Mouse (Mus musculus) layer of hippocampus, postnatal 36 days (tissue): ENCODE results near the gene Retreg1. TPM values are rescaled to one million over a fixed set of nuclear protein-coding genes. Genes with fewer than 3 reads are reported as not detected.

Experiments used
- DNase-seq, 2 experiments: peaks; one replicate each; pipeline ENCODE4 v3.0.0; 2022
- total RNA-seq, 2 experiments: library from RNA; stranded (reverse); gene quantifications; 2 replicates each; pipeline ENCODE4 v1.2.3; 2021

The Retreg1 gene
- 10 to 100 TPM; 29.0 to 30.5 TPM for total RNA-seq

DNA sequence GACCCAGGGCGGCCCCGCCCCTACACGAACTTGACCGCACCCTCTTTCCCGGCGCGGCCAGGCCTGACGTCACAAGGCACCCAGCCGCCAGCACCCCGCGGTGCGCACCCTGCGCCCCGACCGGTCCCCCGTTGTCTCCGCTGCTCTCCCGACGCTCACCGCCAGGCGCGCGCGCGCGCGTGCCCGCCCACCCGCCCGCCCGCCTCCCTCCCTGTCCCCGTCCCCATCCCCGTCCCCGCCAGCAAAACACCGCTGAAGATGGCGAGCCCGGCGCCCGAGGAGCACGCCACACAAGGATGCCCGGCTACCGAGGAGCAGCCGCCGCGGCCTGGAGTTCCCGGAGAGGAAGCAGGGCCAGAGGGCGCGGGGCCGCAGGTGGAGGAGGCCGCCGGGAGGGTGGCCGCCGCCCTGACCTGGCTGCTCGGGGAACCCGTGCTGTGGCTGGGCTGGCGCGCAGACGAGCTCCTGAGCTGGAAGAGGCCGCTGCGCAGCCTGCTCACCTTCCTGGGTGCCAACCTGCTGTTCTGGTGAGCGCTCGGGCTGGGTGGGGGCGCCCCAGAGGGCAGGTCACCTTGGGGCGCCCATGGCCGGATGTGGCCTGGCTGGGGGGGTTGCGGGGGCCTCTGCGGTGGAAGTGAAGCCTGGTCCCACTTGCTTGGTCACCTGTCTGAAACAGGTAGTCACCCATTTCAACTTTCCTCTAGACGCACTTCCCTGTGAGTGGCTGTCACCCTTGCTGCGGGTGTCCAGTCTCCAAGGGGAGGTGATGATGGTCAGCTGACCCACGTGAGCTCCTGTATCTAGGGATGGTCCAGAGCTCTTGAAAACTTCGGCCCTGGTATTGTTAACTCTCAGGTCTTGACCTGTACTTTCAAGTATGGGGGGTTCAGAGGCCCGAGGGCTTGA lies at the start of gene Retreg1:
Gene Retreg1 (plus strand): TSS at position 95 of the 906 bp plus-strand sequence.
- DNase-seq: peak; percentile 78 to 80

DNA sequence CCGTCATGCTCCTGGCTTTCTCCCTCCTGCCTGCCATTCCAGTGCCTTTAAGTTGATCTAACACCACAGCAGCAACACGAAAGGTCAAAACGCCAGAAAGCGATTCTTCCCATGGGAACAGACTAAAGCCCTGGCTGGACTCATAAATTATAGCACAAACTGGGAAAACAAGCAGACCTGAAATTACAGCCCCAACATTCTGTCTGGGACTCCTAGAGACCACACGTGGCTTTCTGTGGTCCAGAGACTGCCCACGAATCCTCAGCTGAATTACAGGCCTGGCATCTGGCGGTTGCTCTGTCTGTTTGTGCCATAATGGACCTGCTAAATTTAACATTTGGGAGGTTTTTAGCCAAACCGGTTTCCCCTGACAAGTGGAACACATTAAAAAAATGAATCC lies 48.9 kb upstream of the Retreg1 start:
- DNase-seq: no peak

DNA sequence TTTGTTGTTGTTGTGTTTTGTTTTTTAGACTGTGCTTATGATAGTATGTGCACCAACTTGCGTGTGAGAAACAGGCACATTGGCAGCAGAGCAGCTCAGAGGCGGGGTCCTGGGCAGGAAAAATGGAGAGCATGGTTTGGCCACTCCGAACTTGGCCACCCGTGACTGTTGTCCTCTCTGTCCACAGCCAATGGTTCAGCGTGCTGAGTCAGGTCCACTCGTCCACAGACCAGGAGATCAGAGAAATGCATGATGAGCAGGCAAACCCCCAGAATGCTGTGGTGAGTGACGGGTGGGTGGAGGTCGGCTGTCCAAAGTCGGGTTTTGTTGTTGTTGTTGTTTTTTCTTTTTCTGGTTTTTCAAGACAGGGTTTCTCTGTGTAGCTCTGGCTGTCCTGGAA lies 47.5 kb upstream of the Retreg1 start:
- no peak for DNase-seq

DNA sequence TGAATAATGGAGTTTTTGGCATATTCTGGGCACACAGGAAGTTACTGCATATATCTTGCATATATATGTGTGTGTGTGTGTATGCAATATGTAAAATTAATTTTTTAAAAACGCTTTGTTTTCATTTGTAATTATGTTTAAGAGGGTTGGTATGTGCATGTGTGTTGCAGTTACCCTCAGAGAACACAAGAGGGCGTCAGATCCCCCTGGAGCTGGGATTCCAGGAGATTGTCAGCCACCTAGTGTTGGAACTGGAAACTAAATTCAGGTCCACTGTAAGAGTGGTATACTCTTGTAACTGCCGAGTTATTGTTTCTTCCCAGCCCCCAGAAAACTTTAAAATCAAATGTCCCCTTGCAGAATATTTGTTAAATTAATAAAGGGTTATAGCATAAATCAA lies 46.6 kb upstream of the Retreg1 start:
- no peak for DNase-seq

DNA sequence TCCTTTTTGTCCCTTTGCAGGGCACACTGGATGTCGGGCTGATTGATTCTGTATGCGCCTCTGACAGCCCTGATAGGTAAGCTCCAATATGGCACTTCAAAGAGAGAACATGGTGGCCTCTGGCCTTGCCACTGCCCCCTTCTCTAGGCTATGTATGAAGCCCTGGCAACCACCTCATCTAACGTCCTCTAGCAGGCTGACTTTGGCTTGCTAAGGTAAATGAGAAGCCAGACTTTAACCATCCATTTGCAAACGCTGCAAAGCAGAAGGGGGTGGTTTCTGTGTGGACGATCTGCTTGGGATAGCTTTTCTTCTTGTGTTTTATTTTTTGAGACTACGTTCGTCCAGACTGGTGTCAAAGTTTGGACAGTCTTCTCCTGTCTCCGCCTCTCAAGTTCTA lies 45.8 kb upstream of the Retreg1 start:
- no peak for DNase-seq

DNA sequence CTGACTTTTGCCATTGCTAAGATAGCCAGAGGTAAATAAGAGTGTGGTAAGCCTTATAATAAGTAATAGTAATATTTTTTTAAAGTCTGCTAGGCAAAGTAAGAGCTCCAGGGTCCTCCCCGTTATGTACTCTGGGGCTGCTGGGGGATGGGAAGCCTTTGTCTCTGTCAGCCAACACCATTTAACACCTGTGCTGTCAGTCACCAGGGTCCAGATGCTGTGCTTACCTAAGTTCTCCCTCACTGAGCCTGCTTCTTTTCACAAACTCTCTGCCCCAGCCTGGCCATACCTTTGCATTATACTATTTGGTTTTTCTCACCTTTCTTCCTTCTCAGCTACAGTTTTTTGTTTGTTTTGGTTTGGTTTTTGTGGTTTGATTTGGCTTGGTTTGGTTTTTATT lies 45.1 kb upstream of the Retreg1 start:
- no peak for DNase-seq

DNA sequence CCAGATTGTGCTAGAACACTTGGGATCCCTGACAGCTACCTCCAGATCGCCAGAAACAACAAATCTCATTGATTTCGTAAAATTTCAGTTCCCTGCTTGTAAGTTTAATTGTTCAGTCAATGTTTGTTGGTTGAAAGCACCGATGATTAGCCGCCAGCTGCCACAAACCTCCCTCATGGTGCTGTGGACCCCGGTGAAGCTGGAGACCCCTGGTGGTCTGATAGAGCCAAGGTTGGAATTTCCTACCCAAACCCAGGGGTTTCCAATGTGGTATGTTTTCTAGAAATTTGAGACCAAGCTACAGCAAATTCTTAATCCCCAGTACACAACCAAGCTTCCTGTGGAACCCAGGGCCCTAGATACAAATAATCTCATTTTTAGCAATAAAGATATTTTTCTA lies 41.3 kb upstream of the Retreg1 start:
- no peak for DNase-seq

DNA sequence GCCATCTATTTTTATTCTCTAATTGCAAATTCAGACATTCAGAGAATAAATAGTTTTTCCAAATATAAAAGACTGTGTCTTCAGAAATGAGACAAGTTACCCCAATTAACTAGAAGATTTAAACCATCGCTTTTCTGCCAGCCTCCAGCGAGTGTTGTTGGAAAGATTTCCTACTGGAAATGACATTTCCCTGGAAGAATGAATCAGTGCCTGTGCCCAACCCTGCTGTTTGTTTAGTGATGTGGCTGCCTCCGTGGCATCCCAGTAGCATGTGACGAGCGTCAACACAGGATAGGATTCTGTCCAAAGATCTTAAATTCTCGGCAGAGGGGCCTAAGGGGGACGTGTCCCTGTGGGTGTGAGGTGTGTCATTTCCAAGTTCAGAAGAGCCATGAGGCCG lies 40.8 kb upstream of the Retreg1 start:
- DNase-seq: no peak

DNA sequence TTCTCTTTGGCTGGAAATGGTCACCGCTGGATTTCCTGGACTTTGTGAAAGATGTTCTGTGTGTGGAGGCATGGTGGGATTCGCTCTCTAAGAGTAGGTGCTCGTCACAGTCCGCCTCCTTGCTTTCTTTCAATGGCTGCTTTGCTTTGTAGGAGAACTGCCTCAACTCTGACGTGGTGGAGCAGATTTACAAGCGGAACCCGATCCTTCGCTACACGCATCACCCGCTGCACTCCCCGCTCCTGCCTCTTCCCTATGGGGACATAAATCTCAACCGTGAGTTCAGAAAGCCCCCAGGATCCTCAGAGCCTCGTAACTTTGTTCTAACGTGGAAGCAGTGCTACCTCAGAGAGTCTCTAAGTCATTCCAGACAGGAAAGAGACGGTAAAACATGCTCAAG lies 39.9 kb upstream of the Retreg1 start:
- DNase-seq: no peak

DNA sequence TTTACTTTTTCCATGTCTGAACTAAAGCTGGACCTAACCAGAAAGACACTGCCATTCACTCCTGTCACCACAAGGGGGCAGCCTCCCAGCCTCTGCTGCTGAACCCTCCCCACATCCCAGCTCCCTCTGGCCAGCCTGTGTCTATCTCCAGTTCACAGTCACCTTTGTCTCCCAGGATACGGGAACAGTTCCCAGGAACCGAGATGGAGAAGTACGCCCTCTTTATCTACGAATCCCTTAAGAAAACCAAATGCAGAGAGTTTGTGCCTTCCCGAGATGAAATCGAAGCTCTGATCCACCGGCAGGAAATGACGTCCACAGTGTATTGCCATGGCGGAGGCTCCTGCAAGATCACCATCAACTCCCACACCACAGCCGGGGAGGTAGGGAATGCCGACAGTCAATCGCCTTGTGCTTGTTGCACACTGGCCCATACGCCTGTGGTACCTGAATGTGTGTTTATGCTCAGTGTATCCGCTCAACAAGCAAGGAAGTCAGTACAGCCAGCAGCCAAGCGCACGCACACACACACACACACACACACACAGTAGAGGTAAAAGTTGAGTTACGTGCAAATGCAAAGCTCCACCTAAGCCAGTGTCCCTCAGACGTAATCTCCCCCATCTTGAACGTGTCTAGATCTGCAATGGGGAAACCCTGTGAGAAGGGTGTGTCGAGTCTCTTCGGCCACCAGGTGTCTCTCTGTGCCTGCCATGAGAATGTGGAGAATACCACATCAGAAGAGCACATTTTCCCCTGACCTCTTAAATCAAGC lies 37.5 kb upstream of the Retreg1 start:
- peak; percentile 60 to 77 for DNase-seq

DNA sequence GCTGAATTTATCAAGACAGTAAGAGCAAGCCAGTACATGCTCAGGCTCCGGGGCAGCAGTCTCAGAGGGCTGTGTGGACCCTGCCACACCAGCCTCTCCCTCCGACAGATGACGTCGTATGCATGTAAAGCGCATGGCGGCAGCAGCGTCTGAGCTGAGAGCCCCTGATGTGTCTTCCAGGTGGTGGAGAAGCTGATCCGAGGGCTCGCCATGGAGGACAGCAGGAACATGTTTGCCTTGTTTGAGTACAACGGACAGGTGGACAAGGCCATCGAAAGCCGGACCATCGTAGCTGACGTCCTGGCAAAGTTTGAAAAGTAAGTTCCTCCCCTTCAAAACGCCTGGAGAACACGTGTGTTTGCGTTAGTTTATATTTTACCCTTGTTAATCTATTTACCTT lies 36.6 kb upstream of the Retreg1 start:
- DNase-seq: no peak

DNA sequence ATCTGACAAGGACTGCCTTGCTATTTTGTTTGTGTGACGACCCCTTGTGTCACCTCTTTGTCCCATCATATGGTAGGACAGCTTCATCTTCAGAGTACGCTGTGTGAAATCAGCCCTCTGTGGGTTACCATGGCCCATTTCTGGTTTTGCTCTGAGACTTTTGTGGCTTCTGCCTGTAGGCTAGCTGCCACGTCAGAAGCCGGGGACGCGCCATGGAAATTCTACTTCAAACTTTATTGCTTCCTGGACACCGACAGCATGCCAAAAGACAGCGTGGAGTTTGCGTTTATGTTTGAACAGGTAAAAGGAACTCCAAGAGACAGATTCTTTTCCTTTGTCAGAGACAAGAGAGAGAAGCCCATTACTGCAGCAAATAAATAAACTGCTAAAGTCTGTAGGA lies 36.1 kb upstream of the Retreg1 start:
- DNase-seq: no peak

DNA sequence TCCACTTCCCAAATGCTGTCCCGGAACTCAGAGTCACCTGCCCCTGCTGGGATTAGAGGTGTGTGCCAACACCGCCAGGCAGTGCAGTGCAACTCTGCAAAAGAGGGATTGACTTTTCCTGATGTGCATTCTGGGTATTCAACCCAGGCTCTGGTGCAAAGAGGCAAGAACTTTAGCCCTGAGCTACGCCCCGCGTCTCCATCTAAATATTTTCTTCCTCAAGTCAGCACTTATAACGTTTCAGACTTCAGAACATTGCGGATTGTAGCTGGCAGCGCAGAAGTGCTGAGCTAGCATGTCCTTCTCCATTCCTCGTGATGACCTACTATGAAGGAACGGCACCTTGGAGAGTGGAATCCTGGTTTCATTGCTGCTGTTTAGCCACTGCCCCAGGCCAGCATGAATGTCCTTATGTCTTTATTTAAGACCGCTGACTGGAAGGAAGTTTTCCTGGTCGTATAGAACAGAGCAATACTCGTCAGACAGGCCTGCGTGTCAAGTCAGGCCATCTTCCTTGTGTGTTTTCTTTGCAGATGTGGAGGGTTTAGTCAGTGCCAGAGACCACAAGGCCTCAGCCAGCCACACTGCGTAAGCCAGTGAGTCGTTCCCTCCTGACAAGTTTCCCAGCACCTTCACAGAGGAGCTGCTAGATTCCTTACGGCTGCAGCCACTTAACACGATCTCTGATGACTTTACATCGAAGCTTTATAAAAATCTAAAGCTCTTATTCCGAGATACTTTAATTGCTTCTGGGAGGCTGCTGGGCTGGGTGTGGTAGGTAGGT lies 34.1 kb upstream of the Retreg1 start:
- no peak for DNase-seq

DNA sequence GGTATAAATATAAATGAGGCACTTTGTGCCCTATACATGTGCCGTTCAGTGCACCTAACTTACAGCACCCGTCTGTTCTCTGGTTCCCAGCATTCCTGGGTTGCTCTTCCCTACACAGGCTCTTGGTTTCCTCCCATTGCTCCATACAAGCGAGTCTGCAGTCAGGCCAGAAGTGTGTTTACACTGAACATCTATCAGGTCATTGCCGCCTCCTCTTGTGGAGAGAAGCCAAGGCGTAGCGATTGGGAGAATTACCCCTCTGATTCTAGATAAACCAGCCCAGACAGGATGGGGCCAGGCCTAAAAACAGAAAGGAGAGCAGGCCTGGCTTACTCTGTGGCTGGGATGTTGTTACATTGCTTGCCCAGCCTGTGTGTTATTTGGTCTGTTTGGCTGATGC lies 33.3 kb upstream of the Retreg1 start:
- no peak for DNase-seq

DNA sequence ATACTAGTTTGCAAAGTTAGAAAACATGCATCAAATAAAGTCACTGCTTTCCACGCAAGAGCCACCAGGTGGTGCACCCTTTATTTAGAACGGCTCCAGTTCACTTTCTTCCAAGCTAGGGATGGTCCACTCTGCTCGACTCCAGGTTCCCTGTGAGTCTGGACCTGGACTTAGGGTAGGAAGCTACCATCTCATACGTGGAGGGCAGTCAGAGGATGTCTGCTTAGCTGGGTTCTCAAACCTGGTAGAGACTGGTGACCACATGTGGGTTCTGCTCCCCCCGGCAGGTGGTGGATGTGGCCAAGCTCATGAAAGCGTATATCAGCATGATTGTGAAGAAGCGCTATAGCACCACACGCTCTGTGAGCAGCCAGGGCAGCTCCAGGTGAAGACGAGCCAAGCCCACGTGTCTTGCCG lies 31.1 kb upstream of the Retreg1 start:
- DNase-seq: no peak

DNA sequence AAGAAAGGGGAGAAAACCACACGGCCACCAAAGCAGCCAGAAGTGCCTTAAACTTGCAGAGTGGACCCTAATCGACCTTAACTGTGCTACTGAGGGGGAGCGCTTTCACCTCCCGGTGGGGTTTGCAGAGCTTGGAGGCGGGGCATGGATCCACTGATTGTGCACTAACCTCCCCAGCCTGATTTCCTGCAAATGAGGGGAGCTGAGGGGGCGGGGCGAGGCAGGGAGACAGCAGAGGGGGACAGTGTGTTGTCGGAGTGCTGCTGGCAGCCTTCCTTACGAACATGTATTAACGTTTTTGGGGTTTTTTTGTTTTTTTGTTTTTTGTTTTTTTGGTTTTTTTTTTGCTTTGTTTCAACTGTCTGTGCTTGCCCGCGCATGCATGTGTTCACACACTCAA lies 30.5 kb upstream of the Retreg1 start:
- DNase-seq: no peak

DNA sequence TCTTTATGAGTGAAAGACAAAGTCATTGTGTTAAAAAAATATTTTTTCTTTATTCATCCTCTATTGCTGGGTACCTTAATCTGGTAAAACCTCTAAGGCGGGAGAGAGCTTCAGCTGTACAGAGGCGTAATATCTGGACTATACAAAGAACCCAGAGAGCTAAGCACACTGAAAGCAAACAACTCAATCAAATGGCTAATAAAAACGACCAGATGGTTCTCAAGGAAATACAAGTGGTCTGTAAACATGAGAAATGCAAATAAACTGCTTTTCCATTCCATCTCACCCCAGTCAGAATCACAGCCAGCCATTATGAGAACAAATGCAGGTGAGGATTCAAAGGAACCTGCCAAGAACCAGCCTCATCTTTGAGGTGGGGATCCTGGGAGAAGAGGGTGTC lies 28.4 kb upstream of the Retreg1 start:
- DNase-seq: no peak

DNA sequence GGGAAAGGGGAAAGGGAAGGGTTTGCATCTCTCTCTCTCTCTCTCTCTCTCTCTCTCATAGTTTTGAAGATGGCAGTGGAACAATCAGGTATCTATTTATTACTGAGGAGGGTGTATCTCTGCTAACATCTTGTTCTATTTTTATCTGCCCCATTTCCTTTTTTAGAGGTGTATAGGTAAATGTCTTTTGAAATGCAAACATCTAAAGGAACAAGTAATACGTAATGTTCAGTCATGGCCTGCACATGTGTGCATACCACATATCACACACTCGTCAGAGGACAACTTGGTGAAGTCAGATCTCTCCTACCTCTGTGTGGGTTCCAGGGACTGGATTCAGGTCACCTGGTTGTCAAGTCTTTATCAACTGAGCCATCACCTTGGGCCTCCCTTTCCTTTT lies 25.8 kb upstream of the Retreg1 start:
- DNase-seq: no peak

DNA sequence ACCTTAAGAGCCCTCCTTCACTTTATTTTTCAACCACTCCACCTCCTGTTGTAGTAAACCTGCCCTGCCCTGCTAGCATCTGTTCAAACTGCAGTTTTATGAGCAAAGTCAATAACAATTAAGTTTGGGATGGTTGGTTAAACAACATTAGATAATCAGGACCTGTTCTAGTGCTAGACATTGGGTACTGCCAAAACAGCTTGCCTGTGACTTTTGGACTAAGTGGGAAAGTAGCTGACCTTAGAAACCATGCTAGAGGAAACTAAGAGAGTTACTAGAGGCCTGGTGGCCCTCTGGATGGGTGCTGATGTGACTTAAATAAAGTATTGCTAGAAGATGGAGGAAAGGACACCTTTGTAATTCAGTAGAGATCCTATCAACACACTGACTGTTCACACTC lies 21.0 kb upstream of the Retreg1 start:
- no peak for DNase-seq

DNA sequence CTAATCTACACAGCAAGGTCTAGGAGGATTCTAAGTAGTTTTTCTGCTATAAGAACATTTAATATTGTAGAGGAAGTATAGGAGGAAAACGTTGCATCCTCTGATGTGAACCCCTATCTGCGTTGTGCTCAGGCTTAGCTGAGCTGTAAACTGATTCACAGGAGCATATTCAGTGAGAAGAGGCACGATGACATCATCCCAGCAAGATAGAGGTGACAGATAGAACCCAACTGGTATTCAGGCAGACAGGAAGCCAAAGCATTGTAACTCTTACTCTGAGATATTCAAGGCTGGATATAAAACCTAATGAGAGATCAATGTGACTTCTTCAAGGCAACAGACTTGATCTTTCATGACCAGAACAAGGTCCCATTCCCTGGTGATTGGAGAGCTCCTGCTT lies 20.3 kb upstream of the Retreg1 start:
- no peak for DNase-seq

DNA sequence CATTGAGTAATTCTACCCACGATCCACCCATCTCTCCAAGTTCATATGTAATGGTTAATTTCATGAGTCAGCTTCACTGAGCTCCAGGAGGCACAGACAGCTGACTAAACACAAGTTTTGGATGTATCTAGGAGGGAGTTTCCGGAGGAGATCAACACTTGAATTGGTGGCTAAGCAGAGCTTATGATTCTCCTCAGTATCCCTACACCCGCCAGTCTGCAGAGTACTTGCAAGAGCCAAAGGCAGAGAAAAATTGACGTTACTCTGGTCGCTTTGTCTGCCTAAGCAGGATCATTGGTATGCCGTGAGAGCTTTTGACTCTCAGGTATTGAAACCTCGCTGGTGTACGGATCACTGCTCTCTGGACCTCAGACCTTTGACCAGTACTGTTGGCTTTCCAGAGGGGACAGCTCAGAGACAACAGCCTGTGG lies 16.4 kb upstream of the Retreg1 start:
- no peak for DNase-seq

DNA sequence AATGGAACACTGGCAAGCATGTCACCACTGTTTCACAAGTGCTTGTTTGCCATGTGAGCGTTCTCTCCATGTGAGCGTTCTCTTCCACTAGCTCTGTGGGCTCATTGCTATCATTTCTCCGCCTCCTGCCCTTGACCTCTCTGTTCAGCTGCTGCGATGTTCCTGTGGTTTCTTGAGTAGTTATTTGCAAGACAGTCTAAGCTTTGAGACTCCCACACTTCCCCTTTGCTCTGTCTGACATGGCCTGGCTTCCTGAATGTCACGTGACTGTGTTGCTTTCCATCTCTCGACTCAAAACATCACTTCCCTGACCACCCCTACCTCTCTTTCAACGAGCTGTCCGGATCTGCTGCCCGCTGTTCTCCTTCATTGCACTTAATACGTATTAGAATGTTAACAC lies 14.5 kb upstream of the Retreg1 start:
- DNase-seq: no peak

DNA sequence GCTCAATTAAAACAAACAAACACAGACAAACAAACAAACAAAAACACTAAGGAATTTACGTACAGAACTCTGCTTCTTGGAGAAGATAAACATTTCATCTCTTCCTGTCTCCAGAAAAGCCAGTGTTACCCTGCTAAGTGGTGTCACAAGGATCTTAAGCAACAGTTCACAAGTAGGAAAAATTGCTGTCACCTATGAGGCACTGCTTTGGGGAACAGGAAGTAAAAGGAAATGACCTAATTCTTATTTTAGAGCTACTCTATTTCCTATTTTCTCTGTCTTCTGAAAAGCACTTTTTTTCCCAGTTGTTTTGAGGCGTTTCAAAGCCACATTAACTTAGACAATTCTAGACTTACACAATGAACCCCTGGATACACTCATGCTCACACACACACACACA lies 12.6 kb upstream of the Retreg1 start:
- no peak for DNase-seq
